Mouse (Mus musculus) hindbrain, embryonic 13.5 days (tissue): ENCODE results near the gene Scn2a. TPM values are rescaled to one million over a fixed set of nuclear protein-coding genes. Genes with fewer than 3 reads are reported as not detected.
"Not testable (repeated sequence)": the region's sequence is repeated elsewhere in the genome, so short reads cannot be mapped to it uniquely, and the experiment has no call there.

Experiments used
- ATAC-seq: fragments of 200-750 bp; cut with Nextera tagmentation; 2 replicates; pipeline ENCODE4 v1.8.0; 2017; ENCODE audit warnings: moderate TSS enrichment; ENCODE audit not compliant: low FRiP score
- H3K27ac ChIP-seq: fragments of 300-500 bp; sonication (generic); 2 replicates; pipeline ENCODE4 v1.5.1; 2015; ENCODE audit warnings: inconsistent platforms, mild to moderate bottlenecking, moderate library complexity
- H3K27me3 ChIP-seq: fragments of 300-500 bp; sonication (generic); 2 replicates; pipeline ENCODE4 v1.6.1; 2015; ENCODE audit warnings: mild to moderate bottlenecking, inconsistent platforms
- H3K36me3 ChIP-seq: fragments of 300-500 bp; sonication (generic); 2 replicates; pipeline ENCODE4 v1.6.1; 2015; ENCODE audit warnings: mild to moderate bottlenecking, inconsistent platforms
- H3K4me1 ChIP-seq: fragments of 300-500 bp; sonication (generic); replicated peaks from 2 replicates; pipeline ENCODE4 v1.6.1; 2015; ENCODE audit warnings: inconsistent platforms
- H3K4me2 ChIP-seq: fragments of 300-500 bp; sonication (generic); 2 replicates; pipeline ENCODE4 v1.6.1; 2015; ENCODE audit warnings: inconsistent platforms, mild to moderate bottlenecking, moderate library complexity
- H3K4me3 ChIP-seq: fragments of 300-500 bp; sonication (generic); 2 replicates; pipeline ENCODE4 v1.5.1; 2015; ENCODE audit warnings: mild to moderate bottlenecking, inconsistent platforms
- H3K9ac ChIP-seq: fragments of 300-500 bp; sonication (generic); 2 replicates; pipeline ENCODE4 v1.6.1; 2015; ENCODE audit warnings: mild to moderate bottlenecking, inconsistent platforms
- H3K9me3 ChIP-seq: fragments of 300-500 bp; sonication (generic); 2 replicates; pipeline ENCODE4 v1.6.1; 2016; ENCODE audit warnings: inconsistent platforms
- WGBS: fragments of 180-500 bp; shearing (Covaris S2); methylation state at CpG from one replicate; pipeline ENCODE4 v1.1.7; 2015; 5-methylcytosine and 5-hydroxymethylcytosine counted together
- polyA plus RNA-seq: library from polyadenylated mRNA; unstranded; fragments of >200 nt; fragmentation: Nextera tagmentation; extraction: Ambion mirVana; gene quantifications from 2 replicates; pipeline ENCODE4 v1.2.1, GENCODE M21; 2015

Scn2a gene
- polyA plus RNA-seq, 1 experiment from 2014 or later = 37.1 TPM

DNA sequence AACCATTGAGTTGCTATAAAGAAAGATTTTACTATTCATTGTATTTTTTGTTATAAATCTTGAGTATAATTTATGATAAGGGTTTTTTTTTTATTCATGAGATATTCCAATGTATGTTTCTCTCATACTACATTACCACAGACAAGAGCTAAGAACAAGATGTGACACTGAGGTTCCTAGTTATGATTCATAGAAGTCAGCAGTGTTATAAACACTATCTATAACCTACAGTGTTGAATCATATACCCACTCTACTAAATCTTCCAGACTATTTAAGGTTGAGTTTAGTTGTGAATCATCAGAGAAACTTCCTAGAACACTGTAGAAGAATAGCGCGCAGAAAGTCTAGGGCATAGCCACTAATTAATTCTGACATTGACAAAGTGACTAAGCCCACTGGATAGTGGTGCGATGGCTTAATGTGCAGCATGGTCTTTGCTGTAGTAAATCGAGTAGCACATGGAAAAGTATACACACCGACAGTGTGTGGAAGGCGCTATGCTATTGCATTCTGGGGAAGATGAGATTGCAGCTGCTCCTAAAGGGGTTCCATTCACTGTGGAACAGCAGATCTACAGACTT lies 101.7 kb downstream of the Scn2a start:
- H3K4me3 ChIP-seq = no peak overlapping the region
- WGBS = 81% methylated on average over 6 of the region's 6 CpGs
- peaks cover 12% of the 10 kb centered on the region for H3K36me3 ChIP-seq
- H3K9ac ChIP-seq = no peak overlapping the region
- no peaks in the 10 kb centered on the region for H3K4me1 ChIP-seq
- H3K27ac ChIP-seq = no peak overlapping the region
- no peak for ATAC-seq
- no peak overlapping the region for H3K4me2 ChIP-seq
- H3K9me3 ChIP-seq = no peaks in the 10 kb centered on the region
- H3K27me3 ChIP-seq = no peaks in the 10 kb centered on the region

DNA sequence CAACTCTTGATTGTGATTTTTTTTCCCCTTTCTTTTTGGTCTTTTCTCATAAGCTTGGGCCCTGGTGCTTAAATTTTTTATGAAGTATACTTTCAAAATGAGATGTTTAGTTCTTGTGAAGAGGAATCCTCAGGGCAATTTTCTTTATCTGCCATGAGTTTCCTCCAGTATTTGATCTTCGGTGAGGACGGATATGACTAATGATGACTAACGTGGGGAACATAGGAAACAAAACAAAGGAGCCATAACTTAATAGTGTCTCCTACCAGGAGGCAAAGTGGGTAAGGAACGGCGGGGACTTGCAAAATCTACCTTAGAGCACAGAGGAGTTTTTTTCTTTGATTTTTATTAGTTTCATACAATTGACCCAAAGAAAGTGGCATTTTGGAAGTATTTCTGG lies 124.8 kb downstream of the Scn2a start:
- no peak overlapping the region for H3K27ac ChIP-seq
- no peak overlapping the region for H3K9ac ChIP-seq
- no peak for ATAC-seq
- H3K36me3 ChIP-seq = peaks cover 27% of the 10 kb centered on the region
- H3K9me3 ChIP-seq = no peaks in the 10 kb centered on the region
- H3K4me3 ChIP-seq = no peak overlapping the region
- 84% methylated on average over 5 of the region's 5 CpGs for WGBS
- no peak overlapping the region for H3K4me2 ChIP-seq
- H3K4me1 ChIP-seq = no peaks in the 10 kb centered on the region
- H3K27me3 ChIP-seq = no peaks in the 10 kb centered on the region

DNA sequence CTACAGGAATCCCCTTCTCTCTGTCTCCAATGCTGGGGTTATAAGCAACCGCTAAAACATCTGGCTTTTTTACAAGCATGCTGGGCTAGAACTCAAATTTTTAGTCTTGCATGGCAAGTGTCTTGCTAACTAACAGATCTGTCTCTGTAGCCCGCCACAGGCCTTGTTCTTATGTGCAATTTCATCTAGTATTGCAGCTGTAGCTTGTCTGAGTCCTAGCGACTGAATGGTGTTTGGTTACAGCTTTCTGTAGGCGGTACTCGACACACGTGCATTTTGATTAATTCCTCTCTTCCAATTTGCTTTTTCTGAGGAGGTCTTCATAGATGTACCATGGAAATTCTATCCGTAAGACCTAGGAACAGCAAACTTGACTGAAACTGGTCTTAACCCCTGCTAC lies 161.9 kb downstream of the Scn2a start:
- Histone ChIP-seq H3K36me3 (no peaks in the 10 kb centered on the region), H3K4me3 (no peak overlapping the region), H3K4me1 (no peaks in the 10 kb centered on the region), H3K9ac (no peak overlapping the region), H3K27me3 (no peaks in the 10 kb centered on the region), H3K4me2 (no peak overlapping the region), H3K9me3 (no peaks in the 10 kb centered on the region), H3K27ac (no peak overlapping the region)
- 76% methylated on average over 7 of the region's 7 CpGs for WGBS
- no peak for ATAC-seq

DNA sequence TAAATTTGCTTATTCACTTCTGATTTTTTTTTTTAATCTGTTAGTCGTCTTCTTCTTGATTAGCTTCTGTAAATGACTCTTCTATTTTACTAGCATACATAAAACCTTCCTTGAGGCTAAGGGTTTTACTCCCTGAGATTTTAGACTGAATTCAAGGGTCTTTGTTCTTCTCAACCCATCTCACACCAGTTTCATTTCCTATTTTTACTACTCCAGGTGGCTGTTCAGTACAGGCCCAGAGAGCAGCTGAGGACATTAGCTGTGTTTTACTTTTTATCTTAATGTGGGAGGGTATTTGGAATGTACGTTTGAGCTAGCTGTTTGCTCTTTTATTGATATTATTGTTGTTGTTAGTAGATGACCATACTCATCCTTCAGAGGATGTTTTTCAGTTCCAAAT lies 162.8 kb downstream of the Scn2a start:
- Histone ChIP-seq H3K4me3 (no peak overlapping the region), H3K9me3 (no peaks in the 10 kb centered on the region), H3K4me2 (no peak overlapping the region), H3K27me3 (no peaks in the 10 kb centered on the region), H3K36me3 (no peaks in the 10 kb centered on the region), H3K9ac (no peak overlapping the region), H3K27ac (no peak overlapping the region), H3K4me1 (no peaks in the 10 kb centered on the region)
- WGBS = 90% methylated on average over 2 of the region's 2 CpGs
- no peak for ATAC-seq

DNA sequence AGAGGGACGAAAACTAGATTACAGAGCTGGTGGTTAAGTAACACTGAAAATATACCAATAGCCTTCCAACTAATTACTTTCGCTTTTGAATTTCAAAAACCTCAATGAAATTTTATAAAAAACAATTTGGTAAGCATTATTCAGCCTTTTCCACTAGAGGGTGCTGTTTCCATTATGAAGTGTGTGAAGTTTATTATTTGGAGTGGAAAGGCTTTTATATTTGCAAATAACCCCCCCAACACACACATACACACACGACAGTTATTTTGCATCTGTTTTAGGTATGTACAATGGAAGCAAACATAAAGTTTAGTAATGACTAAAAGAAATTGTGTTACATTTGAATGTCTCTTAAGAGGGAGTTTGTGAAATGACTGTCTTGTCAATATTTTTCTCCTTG lies 171.9 kb downstream of the Scn2a start:
- H3K36me3 ChIP-seq = no peaks in the 10 kb centered on the region; the same call in 1 of the 2 replicates
- no peak overlapping the region for H3K27ac ChIP-seq
- H3K4me2 ChIP-seq = no peak overlapping the region
- H3K27me3 ChIP-seq = no peaks in the 10 kb centered on the region
- no peaks in the 10 kb centered on the region for H3K4me1 ChIP-seq
- H3K9me3 ChIP-seq = peaks cover 14% of the 10 kb centered on the region; the same call in 1 of the 2 replicates
- no peak for ATAC-seq
- H3K4me3 ChIP-seq = no peak overlapping the region
- WGBS = 21% methylated on average over 3 of the region's 3 CpGs
- H3K9ac ChIP-seq = no peak overlapping the region

DNA sequence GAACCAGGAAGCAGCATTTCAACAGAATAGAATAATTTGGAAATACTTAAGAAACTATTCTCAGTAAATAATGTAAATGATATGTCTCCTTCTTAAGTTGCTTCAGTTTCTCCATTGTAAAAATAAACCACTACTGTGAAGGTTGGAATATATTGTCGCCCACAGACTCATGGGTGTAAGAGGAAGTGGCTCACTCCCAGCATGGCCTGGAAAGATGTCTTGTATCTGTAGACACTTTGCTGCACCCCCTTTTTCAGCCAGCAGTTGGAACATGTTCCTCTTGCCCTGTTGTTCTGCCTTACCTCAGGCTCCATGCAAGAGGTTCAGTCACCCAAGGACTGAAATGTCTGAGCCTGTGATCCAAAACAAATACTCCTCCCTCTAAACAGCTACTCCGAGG lies 173.0 kb downstream of the Scn2a start:
- H3K4me3 ChIP-seq = no peak overlapping the region
- H3K9ac ChIP-seq = no peak overlapping the region
- H3K36me3 ChIP-seq = no peaks in the 10 kb centered on the region; the same call in 1 of the 2 replicates
- WGBS = 92% methylated on average over 2 of the region's 2 CpGs
- no peak overlapping the region for H3K4me2 ChIP-seq
- no peak for ATAC-seq
- H3K27ac ChIP-seq = no peak overlapping the region
- H3K9me3 ChIP-seq = peaks cover 14% of the 10 kb centered on the region; the same call in 1 of the 2 replicates
- H3K27me3 ChIP-seq = no peaks in the 10 kb centered on the region
- no peaks in the 10 kb centered on the region for H3K4me1 ChIP-seq

DNA sequence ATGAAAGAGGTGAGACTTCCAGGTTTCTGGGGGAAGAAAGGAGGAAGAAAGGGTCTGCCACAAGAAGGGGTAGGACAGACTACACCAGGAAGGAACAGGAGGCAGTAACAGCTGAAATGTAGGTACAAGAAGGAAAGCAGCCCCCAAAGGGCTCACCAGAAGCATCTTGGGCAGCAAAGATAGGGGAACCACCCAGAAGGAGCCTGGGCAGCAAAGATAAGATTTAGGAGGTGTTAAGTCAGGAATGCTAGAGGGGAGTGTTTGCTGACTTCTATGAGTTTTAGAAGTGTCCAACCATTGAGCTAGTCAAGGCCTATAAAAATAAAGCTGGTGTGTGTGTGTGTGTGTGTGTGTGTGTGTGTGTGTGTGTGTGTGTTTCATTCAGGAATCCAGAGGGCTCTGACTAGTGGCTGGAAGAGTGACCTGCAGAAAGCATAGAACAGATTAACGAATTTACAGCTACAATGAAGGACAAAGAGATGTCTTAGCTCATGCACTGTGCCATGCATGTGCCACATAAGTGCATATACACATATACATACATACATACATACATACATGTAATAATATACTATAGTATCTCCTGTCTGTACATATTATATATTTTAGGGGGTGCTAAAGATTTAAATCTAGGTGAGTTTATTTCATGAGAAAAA lies 180.6 kb downstream of the Scn2a start:
- Histone ChIP-seq H3K9me3 (0 out of 2 replicates have a peak, but pooled peaks cover 6% of the 10 kb centered on the region), H3K9ac (no peak overlapping the region), H3K27me3 (no peaks in the 10 kb centered on the region), H3K36me3 (no peaks in the 10 kb centered on the region; the same call in 1 of the 2 replicates), H3K4me2 (no peak overlapping the region), H3K4me1 (no peaks in the 10 kb centered on the region), H3K27ac (no peak overlapping the region), H3K4me3 (no peak overlapping the region)
- no peak for ATAC-seq
- WGBS = 92% methylated on average over 1 of the region's 1 CpGs

DNA sequence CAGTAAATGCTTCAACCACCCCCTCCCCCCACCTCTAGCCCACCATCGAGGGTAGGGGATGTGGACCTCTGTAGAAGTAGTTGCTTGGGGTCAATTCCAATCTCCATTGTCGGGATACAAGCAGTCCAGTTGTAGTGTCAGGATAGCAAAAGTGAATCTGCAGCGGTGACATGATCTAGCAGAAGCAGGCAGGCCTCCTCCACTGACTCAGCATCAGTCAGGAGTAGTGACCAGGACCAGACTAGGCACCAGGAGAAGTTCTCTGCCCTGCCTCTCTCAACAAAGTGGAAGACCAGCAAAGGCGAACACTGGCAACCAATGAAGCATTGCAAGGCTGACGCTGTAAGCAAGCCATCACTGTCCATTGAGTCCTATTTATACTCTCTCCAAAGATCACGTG lies 186.0 kb downstream of the Scn2a start:
- Histone ChIP-seq H3K27ac (no peak overlapping the region), H3K9me3 (no peaks in the 10 kb centered on the region), H3K9ac (no peak overlapping the region), H3K27me3 (no peaks in the 10 kb centered on the region), H3K4me1 (no peaks in the 10 kb centered on the region), H3K4me3 (no peak overlapping the region), H3K4me2 (no peak overlapping the region), H3K36me3 (no peaks in the 10 kb centered on the region)
- no peak for ATAC-seq
- WGBS = 89% methylated on average over 6 of the region's 6 CpGs

DNA sequence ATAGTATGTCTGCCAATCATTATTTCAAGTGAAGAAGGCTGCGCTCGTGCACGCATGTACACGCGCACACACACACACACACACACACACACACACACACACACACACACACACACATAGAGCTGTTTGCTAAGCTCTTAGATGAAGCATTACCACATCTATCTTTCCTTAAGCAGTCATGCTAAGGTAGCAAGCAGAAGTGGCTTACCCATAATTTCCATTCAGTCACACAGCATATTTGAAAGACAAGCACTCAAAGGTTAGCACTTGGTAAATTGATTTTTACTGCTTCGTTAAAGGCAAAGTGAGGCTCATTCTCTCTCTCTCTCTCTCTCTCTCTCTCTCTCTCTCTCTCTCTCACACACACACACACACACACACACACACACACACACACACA lies 190.6 kb downstream of the Scn2a start:
- H3K9me3 ChIP-seq, H3K36me3 ChIP-seq, ATAC-seq, H3K4me1 ChIP-seq, H3K9ac ChIP-seq, H3K4me3 ChIP-seq, H3K27ac ChIP-seq, H3K27me3 ChIP-seq, H3K4me2 ChIP-seq: not testable (repeated sequence)
- 85% methylated on average over 6 of the region's 6 CpGs for WGBS

Other genes starting within 250 kb of the Scn2a start
- 51.3 and 57.4 TPM in 2 replicates for gene Scn3a, start 53.1 kb upstream of the Scn2a start, polyA plus RNA-seq
- gene Csrnp3, start 225.0 kb downstream of the Scn2a start, polyA plus RNA-seq = 54.1 and 58.0 TPM in 2 replicates